Mouse (Mus musculus) cerebellum, adult 2 months (tissue): Measurements from ENCODE around the gene Nup88. TPM values are rescaled to one million over a fixed set of nuclear protein-coding genes. Genes with fewer than 3 reads are reported as not detected.

ENCODE experiments used
- DNase-seq, 2 experiments: peaks; one replicate each; pipeline ENCODE4 v3.0.0; 2021
- H3K27ac ChIP-seq: fragments of 200-500 bp; 2 replicates; pipeline ENCODE4 v1.5.1; 2012; ENCODE audit warnings: low read length, control low read depth, inconsistent platforms; ENCODE audit not compliant: insufficient read depth
- H3K27me3 ChIP-seq: fragments of 200-500 bp; 2 replicates; pipeline ENCODE4 v1.6.1; 2012; ENCODE audit warnings: inconsistent platforms, mild to moderate bottlenecking, low read length, moderate library complexity; ENCODE audit not compliant: control insufficient read depth, insufficient read depth
- H3K4me1 ChIP-seq: fragments of 200-500 bp; 2 replicates; pipeline ENCODE4 v1.6.1; 2011; ENCODE audit warnings: low read length; ENCODE audit not compliant: control insufficient read depth, insufficient read depth
- H3K4me3 ChIP-seq: fragments of 200-500 bp; replicated peaks from 2 replicates; pipeline ENCODE3; 2011; ENCODE audit warnings: mild to moderate bottlenecking, low read depth, low read length, control low read depth; ENCODE audit not compliant: insufficient read depth
- CTCF ChIP-seq: fragments of 200-500 bp; IDR thresholded peaks from 2 replicates; pipeline ENCODE4 v1.5.1; 2011; ENCODE audit warnings: low read depth, mild to moderate bottlenecking, control low read depth, low read length, moderate library complexity, borderline replicate concordance; ENCODE audit not compliant: insufficient read depth
- POLR2A ChIP-seq: fragments of 200-500 bp; IDR thresholded peaks from 2 replicates; pipeline ENCODE4 v1.6.1; 2011; ENCODE audit warnings: low read length, control low read depth, borderline replicate concordance; ENCODE audit not compliant: insufficient read depth
- WGBS: fragments of 180-500 bp; shearing (Covaris S2); methylation state at CpG from one replicate; pipeline ENCODE4 v1.1.7; 2018; 5-methylcytosine and 5-hydroxymethylcytosine counted together
- polyA plus RNA-seq: library from polyadenylated mRNA; depleted of rRNA; stranded (reverse); fragments of >200 nt; gene quantifications from 2 replicates; pipeline ENCODE4 v1.2.3, GENCODE M21; 2012

The Nup88 gene
- polyA plus RNA-seq, 1 experiment, result 79.1 TPM

DNA sequence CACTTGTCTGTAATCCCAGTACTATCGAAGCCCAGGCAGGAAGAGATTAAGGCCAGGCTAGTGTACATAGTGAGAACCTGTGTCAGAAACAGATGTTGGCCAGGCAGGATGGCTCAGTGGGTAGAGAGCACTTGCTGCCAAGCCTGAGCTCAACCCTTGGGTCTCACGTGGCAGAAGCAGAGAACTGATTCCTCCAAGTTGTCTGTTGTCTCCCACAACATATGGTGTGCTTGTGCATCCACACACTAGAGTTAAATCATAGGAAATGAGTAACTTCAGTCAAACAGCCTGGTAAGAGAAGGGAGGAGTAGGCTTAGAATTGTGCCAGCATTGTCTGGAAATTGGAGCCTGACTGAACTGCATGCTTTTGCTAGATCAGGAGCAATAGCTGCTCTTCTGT, 5.4 kb upstream of the Nup88 start:
- no peaks in the 10 kb centered on the region for H3K27me3 ChIP-seq
- no peak overlapping the region for H3K27ac ChIP-seq
- TF ChIP-seq POLR2A (no peak), CTCF (no peak)
- peaks cover 3% of the 10 kb centered on the region; the same call in 1 of the 2 replicates for H3K4me1 ChIP-seq
- H3K4me3 ChIP-seq, result no peak overlapping the region
- no peak for DNase-seq
- WGBS, result 35% methylated on average over 2 of the region's 2 CpGs

DNA sequence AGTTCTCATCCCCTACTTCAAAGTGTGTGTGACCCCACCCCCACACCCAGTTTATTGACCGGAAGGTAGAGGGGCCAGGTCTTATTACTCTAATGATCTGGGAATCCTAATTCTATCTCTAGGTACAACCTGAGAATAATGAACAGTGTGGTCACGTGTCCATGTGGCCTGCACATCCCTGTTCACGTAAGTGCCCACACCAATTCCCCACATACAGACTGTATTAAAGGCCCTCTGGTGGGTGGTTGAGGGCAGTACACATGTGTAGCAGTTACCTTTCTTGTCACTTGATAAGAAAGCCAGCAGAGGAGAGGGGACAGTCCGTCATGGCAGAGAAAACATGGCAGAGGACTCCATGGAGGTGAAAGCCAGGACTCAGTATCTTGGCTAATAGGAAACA, 4.2 kb upstream of the Nup88 start:
- 59% methylated on average over 4 of the region's 4 CpGs for WGBS
- no peaks in the 10 kb centered on the region for H3K27me3 ChIP-seq
- DNase-seq, result no peak
- TF ChIP-seq POLR2A (no peak), CTCF (no peak)
- no peak overlapping the region for H3K27ac ChIP-seq
- no peak overlapping the region for H3K4me3 ChIP-seq
- H3K4me1 ChIP-seq, result peaks cover 3% of the 10 kb centered on the region; the same call in 1 of the 2 replicates

DNA sequence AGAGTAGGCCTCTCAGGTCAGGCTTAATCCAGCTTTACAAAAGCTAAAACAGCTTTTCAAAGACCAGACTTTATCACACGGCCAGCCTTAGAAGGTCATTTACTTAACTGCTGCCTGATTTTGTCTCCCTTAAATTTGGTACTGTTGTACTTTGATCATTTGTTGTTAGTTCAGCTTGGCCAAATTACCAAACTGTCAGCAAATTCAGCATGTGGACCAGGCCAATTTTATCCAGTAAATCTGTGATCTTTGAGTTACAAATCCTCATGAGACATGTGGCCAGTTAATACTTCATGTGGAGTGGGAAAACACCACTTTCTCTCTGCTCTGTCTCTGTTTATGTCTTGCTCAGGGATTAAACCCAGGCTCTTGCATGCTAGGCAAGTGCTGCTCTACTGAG, 2.8 kb upstream of the Nup88 start:
- Histone ChIP-seq H3K27ac (no peak overlapping the region), H3K4me3 (no peak overlapping the region), H3K4me1 (peaks cover 6% of the 10 kb centered on the region; the same call in 1 of the 2 replicates), H3K27me3 (no peaks in the 10 kb centered on the region)
- WGBS, result 60% methylated on average over 1 of the region's 1 CpGs
- DNase-seq, result no peak
- TF ChIP-seq CTCF, result no peak
- no peak for TF ChIP-seq POLR2A

DNA sequence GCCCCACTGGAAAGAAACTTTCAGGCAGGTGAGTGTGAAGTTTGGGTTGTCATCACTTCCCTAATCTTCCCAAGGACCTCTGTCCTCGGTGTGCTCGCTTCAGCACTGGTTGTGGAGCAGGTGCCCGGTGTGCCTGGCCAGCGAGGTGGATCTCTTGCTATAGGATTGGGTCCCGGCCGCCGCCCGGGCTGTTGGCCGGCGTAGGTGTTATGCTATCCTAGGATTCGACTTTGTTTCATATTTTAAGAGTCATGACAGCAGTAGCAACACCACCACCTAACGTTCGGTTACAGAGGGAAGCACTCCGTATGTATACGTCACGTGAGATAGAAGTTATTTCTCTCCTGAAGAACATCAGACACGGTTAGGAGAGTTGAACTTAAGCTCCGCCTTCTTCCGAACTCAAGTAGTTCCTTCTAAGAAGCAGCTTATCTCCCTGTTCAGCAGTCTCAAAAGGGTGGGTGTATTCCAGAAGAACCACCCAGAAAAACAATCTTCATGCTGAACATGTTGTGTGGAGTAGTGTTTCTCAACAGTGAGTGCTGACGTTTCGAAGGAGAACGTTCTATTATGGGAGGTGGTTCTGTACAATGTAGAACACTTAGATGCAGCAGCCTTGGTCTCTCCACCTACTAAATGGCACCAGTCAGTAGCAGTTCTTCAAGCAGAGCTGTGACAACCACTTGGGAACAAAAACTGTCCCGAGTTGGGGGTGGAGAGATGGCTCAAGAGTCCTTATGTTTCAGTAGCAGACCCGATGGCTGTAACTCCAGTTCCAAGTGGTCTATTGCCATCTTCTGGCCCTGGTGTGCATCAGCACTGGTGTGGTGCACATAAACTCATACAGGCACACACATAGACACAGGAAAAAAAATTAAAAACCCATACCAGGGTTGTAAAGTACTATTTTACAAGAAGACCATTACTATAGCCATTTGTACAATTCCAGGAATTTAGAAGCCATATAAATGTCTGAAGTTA, 1.1 kb upstream of the Nup88 start:
- 14% methylated on average over 24 of the region's 24 CpGs for WGBS
- TF ChIP-seq CTCF, result no peak
- no peak for TF ChIP-seq POLR2A
- DNase-seq, result no peak
- peaks cover 6% of the 10 kb centered on the region; the same call in 1 of the 2 replicates for H3K4me1 ChIP-seq
- no peaks in the 10 kb centered on the region for H3K27me3 ChIP-seq
- H3K27ac ChIP-seq, result no peak overlapping the region
- H3K4me3 ChIP-seq, result peak overlapping the region; percentile 62

DNA sequence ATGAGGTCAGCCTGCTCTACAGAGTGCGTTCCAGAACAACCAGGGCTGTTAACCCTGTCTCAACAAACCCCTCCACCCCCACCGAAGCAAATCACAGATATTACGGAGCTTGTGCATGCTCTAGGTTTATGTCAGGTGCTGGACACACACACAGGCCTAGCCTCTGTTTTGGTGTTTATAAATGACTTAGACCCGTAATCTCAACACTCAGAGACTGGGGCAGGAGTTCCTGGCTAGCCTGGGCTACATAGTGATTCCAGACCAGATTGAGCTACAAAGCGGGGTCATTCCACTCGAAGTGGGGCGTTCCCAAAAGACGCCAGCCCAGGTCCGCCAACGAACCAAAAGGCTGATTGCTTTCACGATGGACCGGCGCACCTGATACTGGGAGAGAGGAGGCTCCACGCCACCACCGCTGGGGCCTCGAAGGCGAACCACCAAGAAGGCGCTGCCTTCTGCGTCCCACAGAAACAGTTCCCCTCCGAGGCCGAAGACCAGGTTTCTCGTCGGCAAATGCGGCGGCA, 440 bp downstream of the Nup88 start:
- Histone ChIP-seq H3K27me3 (no peaks in the 10 kb centered on the region), H3K4me3 (peak overlapping the region; percentile 66), H3K27ac (peak overlapping the region; percentile 65), H3K4me1 (peaks cover 6% of the 10 kb centered on the region; the same call in 1 of the 2 replicates)
- TF ChIP-seq POLR2A (no peak), CTCF (no peak)
- WGBS, result under 1% methylated on average over 25 of the region's 25 CpGs
- DNase-seq, result no peak

GRCm38 (mm10) chr11:70964222-70964907, 5.4 kb downstream of the Nup88 start:
- TF ChIP-seq CTCF, result no peak
- no peak for TF ChIP-seq POLR2A
- peaks cover 3% of the 10 kb centered on the region; the same call in 1 of the 2 replicates for H3K4me1 ChIP-seq
- no peaks in the 10 kb centered on the region for H3K27me3 ChIP-seq
- DNase-seq, result no peak
- H3K4me3 ChIP-seq, result no peak overlapping the region
- WGBS, result 80% methylated on average over 4 of the region's 4 CpGs
- H3K27ac ChIP-seq, result no peak overlapping the region

DNA sequence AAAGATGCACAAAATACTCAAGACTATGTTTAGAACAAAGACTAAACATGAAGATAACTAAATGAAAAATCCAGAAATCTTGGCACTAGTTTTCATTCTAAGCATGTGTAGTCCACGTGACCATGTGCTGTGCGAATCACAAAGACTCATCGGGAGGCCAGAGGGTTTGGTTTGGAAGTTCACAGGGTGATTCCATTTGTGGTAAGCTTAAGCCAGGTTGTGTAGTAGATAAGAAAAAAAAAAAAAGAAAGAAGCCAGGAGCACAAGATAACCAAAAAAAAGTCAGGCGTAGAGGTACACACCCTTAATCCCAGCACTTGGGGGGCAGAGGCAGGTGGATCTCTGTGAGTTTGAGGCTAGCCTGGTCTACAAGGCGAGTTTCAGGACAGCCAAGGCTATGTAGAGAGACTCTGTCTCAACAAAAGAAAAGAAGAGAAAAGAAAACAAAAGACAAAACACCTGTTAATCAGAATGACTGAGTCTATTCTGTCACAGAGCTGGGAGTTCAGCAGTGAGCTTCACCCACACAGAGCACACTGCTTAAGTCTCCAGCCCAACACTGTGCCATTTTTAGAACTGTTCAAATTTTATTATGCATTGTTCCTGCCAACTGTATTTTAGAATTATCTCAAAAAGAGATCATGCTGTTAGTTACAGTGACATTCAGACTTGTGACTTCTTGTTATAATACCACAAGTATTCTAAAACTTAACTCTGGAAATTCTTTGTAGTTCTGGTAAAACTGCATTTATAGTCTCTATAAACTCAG, 8.8 kb downstream of the Nup88 start:
- no peak for DNase-seq
- 83% methylated on average over 5 of the region's 5 CpGs for WGBS
- TF ChIP-seq CTCF (no peak), POLR2A (no peak)
- Histone ChIP-seq H3K4me1 (no peaks in the 10 kb centered on the region), H3K27ac (no peak overlapping the region), H3K4me3 (no peak overlapping the region), H3K27me3 (no peaks in the 10 kb centered on the region)
